Mouse (Mus musculus) monocyte, adult 2 months (primary cell): ENCODE results near the gene BC017158.

Experiments
- DNase-seq, 2 experiments: peaks; one replicate each; pipeline ENCODE4 v3.0.0; 2022; ENCODE audit warnings: low spot score in 2 of 2, low read depth in 1 of 2

BC017158 gene

GRCm38 (mm10) chr7:128236856-128237592 is 60.9 kb downstream of the BC017158 start, which contains the start of gene Armc5:
TSS of gene Armc5 (plus strand) at chr7:128237342.
- DNase-seq = peak; percentile 59 to 70

- no peak for DNase-seq
Observed at GRCm38 (mm10) chr7:128236426-128236825, 61.5 kb downstream of the BC017158 start.

- DNase-seq = no peak
Observed at GRCm38 (mm10) chr7:128235481-128235880, 62.5 kb downstream of the BC017158 start.

- no peak for DNase-seq
Observed at GRCm38 (mm10) chr7:128234796-128235195, 63.2 kb downstream of the BC017158 start.

- DNase-seq = no peak
Observed at GRCm38 (mm10) chr7:128231741-128232140, 66.2 kb downstream of the BC017158 start.
